Mouse (Mus musculus): ENCODE results near the gene Ltb4r1. TPM values are rescaled to one million over a fixed set of nuclear protein-coding genes. Genes with fewer than 3 reads are reported as not detected.

The Ltb4r1 gene
- polyA plus RNA-seq (2014; fragmentation: Nextera tagmentation; extraction: Ambion mirVana) = 0.17 TPM in 1 of 2 replicates, not detected in the other

DNA sequence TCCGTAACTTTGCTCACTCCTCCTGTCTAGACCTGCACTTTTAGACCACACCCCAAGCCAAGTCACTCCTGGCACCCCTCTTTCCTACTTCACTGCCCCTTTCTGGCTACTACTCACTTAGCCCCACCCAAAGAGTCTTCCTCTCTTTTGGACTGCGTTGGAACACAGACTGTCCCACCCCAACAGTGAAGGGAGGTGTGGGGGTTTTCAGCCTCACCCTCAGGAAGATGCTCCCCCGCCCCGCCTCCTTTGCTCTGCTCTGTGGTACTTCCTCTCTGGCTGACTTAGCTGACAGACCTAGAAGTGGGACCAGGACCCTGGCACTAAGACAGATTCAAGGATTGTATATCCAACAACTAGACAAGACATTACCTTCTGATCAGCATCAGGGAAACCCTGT, at the start of gene Ltb4r1:
TSS of gene Ltb4r1 (plus strand) at position 267 of the 400 bp plus-strand sequence.
- ATAC-seq (ENCODE audit: insufficient number of reproducible peaks, low FRiP score, low TSS enrichment, low read depth) (no peak), DNase-seq (ENCODE audit: low spot score) (no peak)
- Histone ChIP-seq H3K9ac (ENCODE audit: low read length) (no peak within 1 kb of the TSS), H3K4me2 (ENCODE audit: low read depth, severe bottlenecking) (no peak within 1 kb of the TSS), H3K9me3 (ENCODE audit: control insufficient read depth, low read length) (no peaks in the 10 kb centered on the region), H3K27ac (replicated peaks; ENCODE audit: low read depth, low read length) (no peak within 1 kb of the TSS), H3K4me1 (ENCODE audit: control insufficient read depth, insufficient read depth, low read length) (peaks cover 7% of the 10 kb centered on the region; the same call in 1 of the 2 replicates), H3K36me3 (ENCODE audit: control insufficient read depth, insufficient read depth, low read length) (no peaks in the 10 kb centered on the region), H3K4me3 (ENCODE audit: low read depth, low read length) (no peak within 1 kb of the TSS), H3K27me3 (ENCODE audit: control insufficient read depth, insufficient read depth, low read length) (peaks cover 24% of the 10 kb centered on the region)
- WGBS = 78% methylated on average over 4 of the region's 4 CpGs

DNA sequence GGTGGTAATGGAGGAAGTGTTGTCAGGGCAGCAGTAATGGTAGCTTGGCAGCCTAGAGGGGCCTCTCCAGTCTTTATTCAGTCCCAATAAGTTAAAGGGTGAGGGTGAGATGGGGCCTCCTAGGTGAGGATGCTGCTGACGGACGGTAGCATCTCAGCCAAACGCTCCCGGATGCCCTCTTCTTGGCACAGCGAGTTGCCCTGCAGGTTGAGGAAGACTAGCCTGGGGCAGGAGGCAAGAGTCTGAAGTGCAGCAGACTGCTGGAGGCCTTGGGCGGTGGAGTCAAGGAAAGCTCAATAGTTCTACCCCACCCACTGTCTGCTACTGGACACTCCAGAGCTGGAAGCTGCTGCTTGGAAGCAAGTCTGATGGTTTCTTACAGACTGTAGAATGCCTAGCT, 49.5 kb upstream of the Ltb4r1 start:
- DNase-seq (ENCODE audit: low spot score) = no peak
- peaks cover 4% of the 10 kb centered on the region; the same call in 1 of the 2 replicates for H3K4me1 ChIP-seq (ENCODE audit: control insufficient read depth, insufficient read depth, low read length)
- no peak overlapping the region for H3K9ac ChIP-seq (ENCODE audit: low read length)
- no peak overlapping the region for H3K27ac ChIP-seq (replicated peaks; ENCODE audit: low read depth, low read length)
- no peaks in the 10 kb centered on the region for H3K36me3 ChIP-seq (ENCODE audit: control insufficient read depth, insufficient read depth, low read length)
- no peaks in the 10 kb centered on the region for H3K9me3 ChIP-seq (ENCODE audit: control insufficient read depth, low read length)
- H3K4me3 ChIP-seq (ENCODE audit: low read depth, low read length) = no peak overlapping the region
- ATAC-seq (ENCODE audit: insufficient number of reproducible peaks, low FRiP score, low TSS enrichment, low read depth) = no peak
- H3K4me2 ChIP-seq (ENCODE audit: low read depth, severe bottlenecking) = no peak overlapping the region
- H3K27me3 ChIP-seq (ENCODE audit: control insufficient read depth, insufficient read depth, low read length) = peaks cover 7% of the 10 kb centered on the region
- 92% methylated on average over 6 of the region's 6 CpGs for WGBS

DNA sequence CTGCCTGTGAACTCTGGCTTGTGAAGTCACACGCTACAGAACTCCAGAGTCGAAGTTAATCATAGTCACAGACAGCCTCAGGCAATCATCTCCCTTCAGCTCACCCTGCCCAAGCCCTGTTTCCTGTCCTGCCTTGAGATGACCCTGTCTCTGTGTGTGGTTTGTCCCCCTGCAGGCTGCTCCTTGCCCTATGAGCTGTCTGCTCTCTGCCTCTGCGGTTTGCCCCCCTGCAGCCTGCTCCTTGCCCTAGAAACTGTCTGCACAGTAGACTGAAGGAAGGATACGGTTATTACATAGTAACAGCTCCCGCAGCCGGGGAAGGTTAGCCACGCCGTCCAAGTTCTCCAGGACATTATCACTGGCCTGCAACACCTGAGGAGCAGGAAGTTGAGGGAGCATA, 48.9 kb upstream of the Ltb4r1 start:
- no peak for DNase-seq (ENCODE audit: low spot score)
- H3K4me2 ChIP-seq (ENCODE audit: low read depth, severe bottlenecking) = no peak overlapping the region
- WGBS = 81% methylated on average over 8 of the region's 8 CpGs
- H3K4me3 ChIP-seq (ENCODE audit: low read depth, low read length) = no peak overlapping the region
- H3K9ac ChIP-seq (ENCODE audit: low read length) = no peak overlapping the region
- H3K27ac ChIP-seq (replicated peaks; ENCODE audit: low read depth, low read length) = no peak overlapping the region
- ATAC-seq (ENCODE audit: insufficient number of reproducible peaks, low FRiP score, low TSS enrichment, low read depth) = no peak
- H3K4me1 ChIP-seq (ENCODE audit: control insufficient read depth, insufficient read depth, low read length) = peaks cover 6% of the 10 kb centered on the region; the same call in 1 of the 2 replicates
- no peaks in the 10 kb centered on the region for H3K9me3 ChIP-seq (ENCODE audit: control insufficient read depth, low read length)
- H3K36me3 ChIP-seq (ENCODE audit: control insufficient read depth, insufficient read depth, low read length) = no peaks in the 10 kb centered on the region
- H3K27me3 ChIP-seq (ENCODE audit: control insufficient read depth, insufficient read depth, low read length) = peaks cover 7% of the 10 kb centered on the region

DNA sequence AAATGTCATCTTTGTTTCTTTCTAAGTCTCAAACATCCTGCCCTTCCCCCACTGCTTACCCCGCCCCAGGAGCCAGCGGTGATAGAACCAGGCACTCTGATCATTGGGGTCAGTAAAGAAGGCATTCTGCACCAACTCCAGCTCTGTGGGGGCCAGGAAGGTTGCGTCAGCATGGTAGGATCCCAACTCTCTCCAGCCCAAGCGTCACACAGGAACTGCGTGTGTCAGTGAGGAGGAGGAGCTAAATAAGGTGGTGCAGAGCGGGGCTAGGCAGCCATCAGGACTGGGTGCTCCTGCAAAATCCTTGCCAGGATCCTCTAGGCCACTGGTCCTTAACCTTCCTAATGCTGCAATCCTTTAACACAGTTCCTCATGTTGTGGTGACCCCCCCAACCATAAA, 46.0 kb upstream of the Ltb4r1 start:
- 83% methylated on average over 6 of the region's 6 CpGs for WGBS
- ATAC-seq (ENCODE audit: insufficient number of reproducible peaks, low FRiP score, low TSS enrichment, low read depth) (no peak), DNase-seq (ENCODE audit: low spot score) (no peak)
- Histone ChIP-seq H3K27ac (replicated peaks; ENCODE audit: low read depth, low read length) (no peak overlapping the region), H3K4me1 (ENCODE audit: control insufficient read depth, insufficient read depth, low read length) (peaks cover 6% of the 10 kb centered on the region; the same call in 1 of the 2 replicates), H3K9ac (ENCODE audit: low read length) (no peak overlapping the region), H3K9me3 (ENCODE audit: control insufficient read depth, low read length) (no peaks in the 10 kb centered on the region), H3K36me3 (ENCODE audit: control insufficient read depth, insufficient read depth, low read length) (no peaks in the 10 kb centered on the region), H3K4me2 (ENCODE audit: low read depth, severe bottlenecking) (no peak overlapping the region), H3K4me3 (ENCODE audit: low read depth, low read length) (no peak overlapping the region), H3K27me3 (ENCODE audit: control insufficient read depth, insufficient read depth, low read length) (no peaks in the 10 kb centered on the region)

DNA sequence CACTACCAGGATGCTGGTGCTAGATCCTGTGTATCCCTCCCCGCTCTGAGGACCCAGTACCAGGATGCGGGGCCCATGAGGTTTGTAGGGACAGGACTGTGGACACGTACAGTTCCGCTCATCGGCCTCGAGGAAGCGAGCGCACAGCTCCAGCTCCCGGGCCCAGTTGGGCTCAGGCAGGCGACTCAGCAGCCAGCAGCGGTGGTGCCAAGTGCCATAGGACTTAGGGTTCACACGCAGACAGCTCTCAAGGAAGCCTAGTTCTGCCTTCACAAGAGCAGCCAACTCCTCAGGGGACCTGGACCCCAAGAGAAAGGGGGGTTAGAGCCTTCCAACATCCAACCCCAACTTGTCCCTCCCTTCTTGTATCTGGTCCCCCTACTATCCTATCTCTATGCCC, 45.1 kb upstream of the Ltb4r1 start:
- Histone ChIP-seq H3K4me2 (ENCODE audit: low read depth, severe bottlenecking) (no peak overlapping the region), H3K4me1 (ENCODE audit: control insufficient read depth, insufficient read depth, low read length) (peaks cover 6% of the 10 kb centered on the region; the same call in 1 of the 2 replicates), H3K27me3 (ENCODE audit: control insufficient read depth, insufficient read depth, low read length) (no peaks in the 10 kb centered on the region), H3K27ac (replicated peaks; ENCODE audit: low read depth, low read length) (no peak overlapping the region), H3K4me3 (ENCODE audit: low read depth, low read length) (no peak overlapping the region; the same call in 1 of the 2 replicates), H3K9ac (ENCODE audit: low read length) (no peak overlapping the region), H3K36me3 (ENCODE audit: control insufficient read depth, insufficient read depth, low read length) (no peaks in the 10 kb centered on the region), H3K9me3 (ENCODE audit: control insufficient read depth, low read length) (no peaks in the 10 kb centered on the region)
- DNase-seq (ENCODE audit: low spot score) = no peak
- no peak for ATAC-seq (ENCODE audit: insufficient number of reproducible peaks, low FRiP score, low TSS enrichment, low read depth)
- 93% methylated on average over 12 of the region's 12 CpGs for WGBS

DNA sequence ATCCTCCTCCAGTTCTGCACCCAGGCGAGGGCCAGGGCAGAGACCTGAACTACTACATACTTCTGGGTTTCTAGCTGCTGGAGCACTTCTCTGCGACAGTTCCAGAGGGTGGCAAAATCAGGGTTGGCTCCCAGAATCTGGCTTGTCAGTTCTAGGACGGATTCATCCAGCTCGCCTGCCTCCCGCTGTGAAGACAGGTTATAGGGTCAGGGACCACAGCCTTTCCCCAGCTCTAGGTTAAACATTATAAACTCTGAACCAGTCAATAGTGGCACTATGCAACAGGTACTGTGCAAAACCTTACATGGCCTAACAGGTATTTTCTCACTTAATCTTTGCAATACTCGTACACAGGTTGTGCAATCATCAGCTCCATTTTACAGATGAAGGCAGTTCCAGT, 44.7 kb upstream of the Ltb4r1 start:
- no peaks in the 10 kb centered on the region for H3K27me3 ChIP-seq (ENCODE audit: control insufficient read depth, insufficient read depth, low read length)
- peak overlapping the region; percentile 73 for H3K4me3 ChIP-seq (ENCODE audit: low read depth, low read length)
- no peak overlapping the region for H3K9ac ChIP-seq (ENCODE audit: low read length)
- no peaks in the 10 kb centered on the region for H3K9me3 ChIP-seq (ENCODE audit: control insufficient read depth, low read length)
- no peak overlapping the region for H3K27ac ChIP-seq (replicated peaks; ENCODE audit: low read depth, low read length)
- peaks cover 6% of the 10 kb centered on the region; the same call in 1 of the 2 replicates for H3K4me1 ChIP-seq (ENCODE audit: control insufficient read depth, insufficient read depth, low read length)
- DNase-seq (ENCODE audit: low spot score) (no peak), ATAC-seq (ENCODE audit: insufficient number of reproducible peaks, low FRiP score, low TSS enrichment, low read depth) (no peak)
- peak overlapping the region; percentile 66; the same call in 1 of the 2 replicates for H3K4me2 ChIP-seq (ENCODE audit: low read depth, severe bottlenecking)
- no peaks in the 10 kb centered on the region for H3K36me3 ChIP-seq (ENCODE audit: control insufficient read depth, insufficient read depth, low read length)
- 78% methylated on average over 6 of the region's 6 CpGs for WGBS

DNA sequence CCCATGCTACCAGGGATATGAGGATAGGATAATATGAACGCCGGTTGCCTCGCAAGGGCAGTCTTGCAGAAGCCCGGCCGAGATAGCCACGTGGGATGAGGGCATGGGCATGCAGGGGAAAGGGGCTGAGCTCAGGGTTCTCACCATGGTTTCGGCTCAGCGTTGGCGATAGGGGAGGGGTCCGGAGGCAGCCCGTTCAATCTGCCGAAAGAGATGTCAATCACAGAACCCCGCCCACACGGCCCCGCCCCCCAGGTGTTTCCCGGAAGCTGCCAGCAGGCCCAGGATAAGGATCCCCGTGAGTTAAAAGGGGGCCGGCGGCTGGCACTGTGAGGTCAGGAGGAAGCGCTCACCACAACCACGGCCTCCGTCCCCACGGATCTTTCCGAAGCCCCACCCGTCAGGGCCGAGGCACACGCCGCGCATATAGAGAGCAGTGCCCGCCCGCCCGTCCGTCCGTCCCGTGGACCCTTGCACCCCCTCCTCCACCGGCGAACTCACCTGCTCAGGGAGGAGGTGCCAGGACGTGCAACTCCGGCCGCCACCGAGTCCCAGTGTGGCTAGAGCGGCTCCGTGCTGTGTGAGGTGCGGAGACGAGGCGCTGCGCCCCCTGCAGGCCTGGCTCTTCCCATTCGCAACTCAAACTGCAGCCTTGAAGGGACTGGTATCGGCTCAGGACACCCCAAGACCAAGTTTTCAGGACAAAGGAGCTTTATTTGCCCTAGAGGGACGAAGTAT, 43.9 kb upstream of the Ltb4r1 start, which contains the start of gene Rabggta:
TSS of gene Rabggta (minus strand) at position 564 of the 738 bp plus-strand sequence.
- peak; percentile 98 for DNase-seq (ENCODE audit: low spot score)
- Histone ChIP-seq H3K27ac (replicated peaks; ENCODE audit: low read depth, low read length) (no peak within 1 kb of the TSS; the same call in 1 of the 2 replicates), H3K4me3 (ENCODE audit: low read depth, low read length) (peak within 1 kb of the TSS; percentile 73), H3K9ac (ENCODE audit: low read length) (peak within 1 kb of the TSS; percentile 74), H3K36me3 (ENCODE audit: control insufficient read depth, insufficient read depth, low read length) (no peaks in the 10 kb centered on the region), H3K9me3 (ENCODE audit: control insufficient read depth, low read length) (no peaks in the 10 kb centered on the region), H3K4me2 (ENCODE audit: low read depth, severe bottlenecking) (peak within 1 kb of the TSS; percentile 66), H3K4me1 (ENCODE audit: control insufficient read depth, insufficient read depth, low read length) (peaks cover 6% of the 10 kb centered on the region; the same call in 1 of the 2 replicates), H3K27me3 (ENCODE audit: control insufficient read depth, insufficient read depth, low read length) (no peaks in the 10 kb centered on the region)
- WGBS = under 1% methylated on average over 50 of the region's 50 CpGs
- ATAC-seq (ENCODE audit: insufficient number of reproducible peaks, low FRiP score, low TSS enrichment, low read depth) = peak; percentile 90

DNA sequence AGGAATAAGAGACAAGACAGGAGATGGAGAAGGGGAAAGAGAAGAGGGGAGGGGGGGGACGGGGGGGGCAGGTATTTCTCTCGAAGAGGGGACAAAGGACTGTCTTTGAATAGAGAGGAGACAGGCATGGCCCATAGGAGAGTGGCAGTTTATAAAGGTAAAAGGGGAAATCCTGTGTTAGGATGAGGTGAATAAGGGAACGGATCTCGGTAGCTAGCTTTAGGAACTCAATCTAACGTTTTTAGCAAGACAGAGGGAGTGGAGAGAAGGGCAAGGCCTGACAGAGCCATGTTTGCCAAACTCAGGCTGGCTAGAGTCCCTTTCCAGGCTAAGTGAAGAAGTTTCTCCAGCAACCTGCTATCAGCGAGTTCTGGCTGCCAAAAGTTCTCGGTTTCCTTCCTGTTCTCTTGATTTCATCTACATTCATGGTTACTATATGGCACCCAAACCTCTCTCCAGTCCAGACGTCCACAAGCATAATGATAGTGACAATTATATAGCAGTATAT, 43.3 kb upstream of the Ltb4r1 start:
- Histone ChIP-seq H3K27ac (replicated peaks; ENCODE audit: low read depth, low read length) (no peak overlapping the region), H3K4me1 (ENCODE audit: control insufficient read depth, insufficient read depth, low read length) (peaks cover 6% of the 10 kb centered on the region; the same call in 1 of the 2 replicates), H3K36me3 (ENCODE audit: control insufficient read depth, insufficient read depth, low read length) (no peaks in the 10 kb centered on the region), H3K27me3 (ENCODE audit: control insufficient read depth, insufficient read depth, low read length) (no peaks in the 10 kb centered on the region), H3K9ac (ENCODE audit: low read length) (peak overlapping the region; percentile 14; the same call in 1 of the 2 replicates), H3K4me3 (ENCODE audit: low read depth, low read length) (peak overlapping the region; percentile 73), H3K4me2 (ENCODE audit: low read depth, severe bottlenecking) (peak overlapping the region; percentile 66), H3K9me3 (ENCODE audit: control insufficient read depth, low read length) (no peaks in the 10 kb centered on the region)
- 51% methylated on average over 8 of the region's 8 CpGs for WGBS
- no peak for DNase-seq (ENCODE audit: low spot score)
- no peak for ATAC-seq (ENCODE audit: insufficient number of reproducible peaks, low FRiP score, low TSS enrichment, low read depth)

Measured in limb, embryonic 11.5 days (tissue).